Mouse (Mus musculus): Measurements from ENCODE around the gene Chp1. TPM values are rescaled to one million over a fixed set of nuclear protein-coding genes. Genes with fewer than 3 reads are reported as not detected.
"Not testable (repeated sequence)": the region's sequence is repeated elsewhere in the genome, so short reads cannot be mapped to it uniquely, and the experiment has no call there.

The Chp1 gene
- 113 and 129 TPM in 2 replicates for polyA plus RNA-seq (2015; fragmentation: Nextera tagmentation; extraction: Ambion mirVana)

GRCm38 (mm10) chr2:119547522-119548370, at the start of gene Chp1, which contains the start of gene Exd1:
Chp1 (plus strand) TSS chr2:119547697.
Exd1 (minus strand) TSS chr2:119547627.
- Histone ChIP-seq H3K4me1 (ENCODE audit: insufficient read depth, low read depth, low read length) (peaks cover 10% of the 10 kb centered on the region; the same call in 1 of the 2 replicates), H3K4me2 (replicated peaks; ENCODE audit: low read depth, low read length) (peak within 1 kb of the TSS; percentile 70), H3K9ac (replicated peaks; ENCODE audit: low read depth) (peak within 1 kb of the TSS; percentile 86), H3K27me3 (replicated peaks; ENCODE audit: insufficient read depth, low read length) (no peaks in the 10 kb centered on the region), H3K4me3 (ENCODE audit: low read depth, low read length) (peak within 1 kb of the TSS; percentile 90), H3K27ac (ENCODE audit: low read length) (peak within 1 kb of the TSS; percentile 94), H3K36me3 (ENCODE audit: insufficient read depth, low read length) (no peaks in the 10 kb centered on the region), H3K9me3 (ENCODE audit: low read length) (no peaks in the 10 kb centered on the region)
- ATAC-seq, result peak; percentile 97
- DNase-seq (ENCODE audit: low spot score), result peak; percentile 100
- under 1% methylated on average over 57 of the region's 57 CpGs for WGBS
- TF ChIP-seq EP300 (IDR thresholded peaks at IDR 0.05) (no peak; the same call in 1 of the 2 replicates), CTCF (IDR thresholded peaks at IDR 0.05) (peak; percentile 25; the same call in 1 of the 2 replicates)

- WGBS, result 73% methylated on average over 2 of the region's 2 CpGs
Measured at GRCm38 (mm10) chr2:119498859-119499258, 48.6 kb upstream of the Chp1 start.

GRCm38 (mm10) chr2:119500965-119501652, 46.4 kb upstream of the Chp1 start:
- ATAC-seq (no peak), DNase-seq (ENCODE audit: low spot score) (no peak)
- Histone ChIP-seq H3K4me2 (replicated peaks; ENCODE audit: low read depth, low read length) (no peak overlapping the region), H3K27me3 (replicated peaks; ENCODE audit: insufficient read depth, low read length) (no peaks in the 10 kb centered on the region), H3K36me3 (ENCODE audit: insufficient read depth, low read length) (no peaks in the 10 kb centered on the region), H3K9me3 (ENCODE audit: low read length) (no peaks in the 10 kb centered on the region), H3K4me1 (ENCODE audit: insufficient read depth, low read depth, low read length) (no peaks in the 10 kb centered on the region), H3K4me3 (ENCODE audit: low read depth, low read length) (no peak overlapping the region), H3K9ac (replicated peaks; ENCODE audit: low read depth) (no peak overlapping the region), H3K27ac (ENCODE audit: low read length) (no peak overlapping the region)
- 81% methylated on average over 2 of the region's 2 CpGs for WGBS
- no peak for TF ChIP-seq CTCF (IDR thresholded peaks at IDR 0.05)
- TF ChIP-seq EP300 (IDR thresholded peaks at IDR 0.05), result no peak

More at GRCm38 (mm10) chr2:119498859-119499258, 48.6 kb upstream of the Chp1 start:
- Histone ChIP-seq H3K4me2 (replicated peaks; ENCODE audit: low read depth, low read length) (no peak overlapping the region), H3K4me1 (ENCODE audit: insufficient read depth, low read depth, low read length) (no peaks in the 10 kb centered on the region), H3K9me3 (ENCODE audit: low read length) (no peaks in the 10 kb centered on the region), H3K27ac (ENCODE audit: low read length) (no peak overlapping the region), H3K4me3 (ENCODE audit: low read depth, low read length) (no peak overlapping the region), H3K9ac (replicated peaks; ENCODE audit: low read depth) (no peak overlapping the region), H3K36me3 (ENCODE audit: insufficient read depth, low read length) (no peaks in the 10 kb centered on the region), H3K27me3 (replicated peaks; ENCODE audit: insufficient read depth, low read length) (no peaks in the 10 kb centered on the region)
- TF ChIP-seq EP300 (IDR thresholded peaks at IDR 0.05), result no peak
- no peak for TF ChIP-seq CTCF (IDR thresholded peaks at IDR 0.05)
- DNase-seq (ENCODE audit: low spot score), result no peak
- ATAC-seq, result no peak

GRCm38 (mm10) chr2:119507108-119507507, 40.4 kb upstream of the Chp1 start:
- no peaks in the 10 kb centered on the region for H3K36me3 ChIP-seq (ENCODE audit: insufficient read depth, low read length)
- DNase-seq (ENCODE audit: low spot score) (no peak), ATAC-seq (no peak)
- no peaks in the 10 kb centered on the region for H3K4me1 ChIP-seq (ENCODE audit: insufficient read depth, low read depth, low read length)
- no peaks in the 10 kb centered on the region for H3K9me3 ChIP-seq (ENCODE audit: low read length)
- H3K4me3 ChIP-seq (ENCODE audit: low read depth, low read length), result no peak overlapping the region
- TF ChIP-seq CTCF (IDR thresholded peaks at IDR 0.05), result peak; percentile 49
- no peak for TF ChIP-seq EP300 (IDR thresholded peaks at IDR 0.05)
- no peaks in the 10 kb centered on the region for H3K27me3 ChIP-seq (replicated peaks; ENCODE audit: insufficient read depth, low read length)
- no peak overlapping the region for H3K9ac ChIP-seq (replicated peaks; ENCODE audit: low read depth)
- H3K4me2 ChIP-seq (replicated peaks; ENCODE audit: low read depth, low read length), result no peak overlapping the region
- no peak overlapping the region for H3K27ac ChIP-seq (ENCODE audit: low read length)

GRCm38 (mm10) chr2:119508518-119508917, 39.0 kb upstream of the Chp1 start:
- H3K36me3 ChIP-seq (ENCODE audit: insufficient read depth, low read length); H3K4me2 ChIP-seq (replicated peaks; ENCODE audit: low read depth, low read length); DNase-seq (ENCODE audit: low spot score); H3K27me3 ChIP-seq (replicated peaks; ENCODE audit: insufficient read depth, low read length); H3K27ac ChIP-seq (ENCODE audit: low read length); H3K4me3 ChIP-seq (ENCODE audit: low read depth, low read length); H3K9ac ChIP-seq (replicated peaks; ENCODE audit: low read depth); H3K4me1 ChIP-seq (ENCODE audit: insufficient read depth, low read depth, low read length); ATAC-seq; H3K9me3 ChIP-seq (ENCODE audit: low read length): not testable (repeated sequence)
- 55% methylated on average over 7 of the region's 7 CpGs for WGBS

- H3K27ac ChIP-seq (ENCODE audit: low read length), result no peak overlapping the region
- ATAC-seq, result no peak
- H3K36me3 ChIP-seq (ENCODE audit: insufficient read depth, low read length), result no peaks in the 10 kb centered on the region
- no peak overlapping the region for H3K9ac ChIP-seq (replicated peaks; ENCODE audit: low read depth)
- WGBS, result 77% methylated on average over 2 of the region's 2 CpGs
- no peaks in the 10 kb centered on the region for H3K4me1 ChIP-seq (ENCODE audit: insufficient read depth, low read depth, low read length)
- TF ChIP-seq EP300 (IDR thresholded peaks at IDR 0.05) (no peak), CTCF (IDR thresholded peaks at IDR 0.05) (no peak)
- no peak overlapping the region for H3K4me2 ChIP-seq (replicated peaks; ENCODE audit: low read depth, low read length)
- DNase-seq (ENCODE audit: low spot score), result no peak
- no peaks in the 10 kb centered on the region for H3K9me3 ChIP-seq (ENCODE audit: low read length)
- H3K4me3 ChIP-seq (ENCODE audit: low read depth, low read length), result no peak overlapping the region
- no peaks in the 10 kb centered on the region for H3K27me3 ChIP-seq (replicated peaks; ENCODE audit: insufficient read depth, low read length)
Measured at GRCm38 (mm10) chr2:119510856-119511255, 36.6 kb upstream of the Chp1 start.
